ENCODE assay signal across 16 mouse cellular contexts in genomic region chr2:121368831-121369230, GRCm38 (mm10). TPM values are rescaled to one million over a fixed set of nuclear protein-coding genes. Genes with fewer than 3 reads are reported as not detected.
A peak's percentile ranks its signal among the peaks of the same experiment; 100 is the strongest.
DNase-seq lines count a peak whose midpoint lies in the region; ATAC-seq and TF ChIP-seq lines count a peak whose summit lies in the region.
"Had no signal": no experiment of that assay in that cellular context is flagged by ENCODE, and none has a peak within 500 bp of the region (broad histone marks: within the 10 kb centered on the region; RNA-seq: fewer than 3 reads in every experiment).

No protein-coding gene starts in this region.

- 67% methylated on average over 2 of the region's 2 CpGs for WGBS in forebrain, embryonic 14.5 days
- WGBS in forebrain, embryonic 13.5 days = 58% methylated on average over 2 of the region's 2 CpGs
- 62% methylated on average over 2 of the region's 2 CpGs for WGBS in lung, postnatal 0 days

- H3K9ac ChIP-seq in forebrain, embryonic 14.5 days (ENCODE audit: low read length) = no peak overlapping the region
- H3K9ac ChIP-seq in forebrain, embryonic 13.5 days = no peak overlapping the region
- H3K9ac ChIP-seq in lung, postnatal 0 days (replicated peaks; ENCODE audit: low read depth) = no peak overlapping the region

- no peak overlapping the region for H3K4me2 ChIP-seq in forebrain, embryonic 14.5 days (ENCODE audit: low read length)
- no peak overlapping the region for H3K4me2 ChIP-seq in forebrain, embryonic 13.5 days
- H3K4me2 ChIP-seq in lung, postnatal 0 days (replicated peaks; ENCODE audit: low read depth, low read length) = no peak overlapping the region

- ATAC-seq in forebrain, embryonic 14.5 days = no peak
- no peak for ATAC-seq in forebrain, embryonic 13.5 days
- no peak for ATAC-seq in lung, postnatal 0 days

- H3K36me3 ChIP-seq in forebrain, embryonic 14.5 days (ENCODE audit: control insufficient read depth, insufficient read depth, low read length) = no peaks in the 10 kb centered on the region
- H3K36me3 ChIP-seq in forebrain, embryonic 13.5 days (ENCODE audit: poor library complexity, severe bottlenecking) = no peaks in the 10 kb centered on the region
- H3K36me3 ChIP-seq in lung, postnatal 0 days (ENCODE audit: insufficient read depth, low read length) = no peaks in the 10 kb centered on the region

- no peak overlapping the region for H3K4me3 ChIP-seq in forebrain, embryonic 14.5 days (ENCODE audit: low read depth, low read length)
- H3K4me3 ChIP-seq in forebrain, embryonic 13.5 days = no peak overlapping the region
- no peak overlapping the region for H3K4me3 ChIP-seq in lung, postnatal 0 days (ENCODE audit: low read depth, low read length)
- H3K4me3 ChIP-seq: myocyte had no signal

- H3K9me3 ChIP-seq in forebrain, embryonic 14.5 days (replicated peaks; ENCODE audit: control insufficient read depth, low read length) = no peaks in the 10 kb centered on the region
- no peaks in the 10 kb centered on the region for H3K9me3 ChIP-seq in forebrain, embryonic 13.5 days (replicated peaks)
- H3K9me3 ChIP-seq in lung, postnatal 0 days (ENCODE audit: low read length) = no peaks in the 10 kb centered on the region

- H3K4me1 ChIP-seq in forebrain, embryonic 14.5 days (ENCODE audit: control insufficient read depth, insufficient read depth, low read length) = peaks cover 3% of the 10 kb centered on the region; the same call in 1 of the 2 replicates
- H3K4me1 ChIP-seq in forebrain, embryonic 13.5 days = no peaks in the 10 kb centered on the region
- no peaks in the 10 kb centered on the region for H3K4me1 ChIP-seq in lung, postnatal 0 days (ENCODE audit: insufficient read depth, low read depth, low read length)

- no peaks in the 10 kb centered on the region for H3K27me3 ChIP-seq in forebrain, embryonic 14.5 days (replicated peaks; ENCODE audit: control insufficient read depth, insufficient read depth, low read length)
- H3K27me3 ChIP-seq in forebrain, embryonic 13.5 days = no peaks in the 10 kb centered on the region
- H3K27me3 ChIP-seq in lung, postnatal 0 days (replicated peaks; ENCODE audit: insufficient read depth, low read length) = no peaks in the 10 kb centered on the region

- no peak for TF ChIP-seq CTCF in lung, postnatal 0 days (IDR thresholded peaks at IDR 0.05)

- H3K27ac ChIP-seq in forebrain, embryonic 14.5 days (ENCODE audit: low read depth, low read length) = no peak overlapping the region
- no peak overlapping the region for H3K27ac ChIP-seq in forebrain, embryonic 13.5 days
- H3K27ac ChIP-seq in lung, postnatal 0 days (ENCODE audit: low read length) = no peak overlapping the region

- peak; percentile 38 for DNase-seq in forebrain, embryonic 14.5 days (ENCODE audit: low spot score)
- peak; percentile 15 for DNase-seq in lung, postnatal 36 days
- DNase-seq in lung, postnatal 0 days (ENCODE audit: low spot score) = no peak
- DNase-seq in adipocyte (ENCODE audit: low spot score) = peak; percentile 58
- peak; percentile 75 to 85 for DNase-seq in cerebellum, postnatal 14 days
- no peak for DNase-seq in embryo, embryonic 11 days
- DNase-seq in spleen, postnatal 36 days (ENCODE audit: low spot score in 2 of 2) = no peak
- DNase-seq: adrenal gland, adult 2 months; gastrocnemius, postnatal 14 days; kidney, adult 8-10 months; lung, adult 2 months; right cerebral cortex, postnatal 14 days; thymus, adult 18-20 months had no signal

- TF ChIP-seq EP300 in lung, postnatal 0 days (IDR thresholded peaks at IDR 0.05) = no peak

RNA-seq across cellular contexts. Expression of gene Ckmt1, which starts 11.3 kb away (rescaled TPM):
- polyA plus RNA-seq in forebrain, embryonic 14.5 days (2014; fragmentation: Nextera tagmentation; extraction: Ambion mirVana) = 19.8 and 24.7 TPM in 2 replicates
- 11.3 and 11.9 TPM in 2 replicates for polyA plus RNA-seq in forebrain, embryonic 13.5 days (2015; fragmentation: Nextera tagmentation; extraction: Ambion mirVana)
- polyA plus RNA-seq in lung, postnatal 0 days (2015; fragmentation: Nextera tagmentation; extraction: Ambion mirVana) = 35.1 and 37.3 TPM in 2 replicates
- polyA plus RNA-seq: myocyte had no signal

RNA-seq across cellular contexts. Expression of gene Ppip5k1, which starts 13.6 kb away (rescaled TPM):
- polyA plus RNA-seq in forebrain, embryonic 14.5 days (2014; fragmentation: Nextera tagmentation; extraction: Ambion mirVana) = 10.1 and 11.6 TPM in 2 replicates
- 14.0 and 15.5 TPM in 2 replicates for polyA plus RNA-seq in forebrain, embryonic 13.5 days (2015; fragmentation: Nextera tagmentation; extraction: Ambion mirVana)
- 9.7 and 11.1 TPM in 2 replicates for polyA plus RNA-seq in lung, postnatal 0 days (2015; fragmentation: Nextera tagmentation; extraction: Ambion mirVana)

RNA-seq across cellular contexts. Expression of gene Strc, which starts 18.1 kb away (rescaled TPM):
- polyA plus RNA-seq in forebrain, embryonic 14.5 days (2014; fragmentation: Nextera tagmentation; extraction: Ambion mirVana) = 0.05 TPM in 1 of 2 replicates, not detected in the other
- polyA plus RNA-seq in forebrain, embryonic 13.5 days (2015; fragmentation: Nextera tagmentation; extraction: Ambion mirVana) = not detected in 2 replicates
- polyA plus RNA-seq in lung, postnatal 0 days (2015; fragmentation: Nextera tagmentation; extraction: Ambion mirVana) = not detected in 2 replicates
- polyA plus RNA-seq: liver, adult 2 months; lung, adult 2 months; myocyte had no signal

RNA-seq across cellular contexts. Expression of gene Pdia3, which starts 44.7 kb away (rescaled TPM):
- polyA plus RNA-seq in forebrain, embryonic 14.5 days (2014; fragmentation: Nextera tagmentation; extraction: Ambion mirVana) = 174 and 205 TPM in 2 replicates
- 320 and 349 TPM in 2 replicates for polyA plus RNA-seq in forebrain, embryonic 13.5 days (2015; fragmentation: Nextera tagmentation; extraction: Ambion mirVana)
- 371 and 415 TPM in 2 replicates for polyA plus RNA-seq in lung, postnatal 0 days (2015; fragmentation: Nextera tagmentation; extraction: Ambion mirVana)

RNA-seq across cellular contexts. Expression of gene Catsper2, which starts 44.8 kb away (rescaled TPM):
- polyA plus RNA-seq in forebrain, embryonic 14.5 days (2014; fragmentation: Nextera tagmentation; extraction: Ambion mirVana) = 2.0 and 3.2 TPM in 2 replicates
- 3.8 and 5.1 TPM in 2 replicates for polyA plus RNA-seq in forebrain, embryonic 13.5 days (2015; fragmentation: Nextera tagmentation; extraction: Ambion mirVana)
- 1.7 and 1.8 TPM in 2 replicates for polyA plus RNA-seq in lung, postnatal 0 days (2015; fragmentation: Nextera tagmentation; extraction: Ambion mirVana)

Comparison
In these comparisons a context has a peak if more than half of its experiments do, and no peak if none do; other contexts are left out.
1. DNase-seq: peak in forebrain, embryonic 14.5 days (single experiment), lung, postnatal 36 days (single experiment), adipocyte (single experiment) and cerebellum, postnatal 14 days (2 of 2); none in lung, postnatal 0 days (single experiment), embryo, embryonic 11 days (single experiment) and spleen, postnatal 36 days (0 of 2).